ENCODE assay signal across 15 mouse cellular contexts in the genomic region with DNA sequence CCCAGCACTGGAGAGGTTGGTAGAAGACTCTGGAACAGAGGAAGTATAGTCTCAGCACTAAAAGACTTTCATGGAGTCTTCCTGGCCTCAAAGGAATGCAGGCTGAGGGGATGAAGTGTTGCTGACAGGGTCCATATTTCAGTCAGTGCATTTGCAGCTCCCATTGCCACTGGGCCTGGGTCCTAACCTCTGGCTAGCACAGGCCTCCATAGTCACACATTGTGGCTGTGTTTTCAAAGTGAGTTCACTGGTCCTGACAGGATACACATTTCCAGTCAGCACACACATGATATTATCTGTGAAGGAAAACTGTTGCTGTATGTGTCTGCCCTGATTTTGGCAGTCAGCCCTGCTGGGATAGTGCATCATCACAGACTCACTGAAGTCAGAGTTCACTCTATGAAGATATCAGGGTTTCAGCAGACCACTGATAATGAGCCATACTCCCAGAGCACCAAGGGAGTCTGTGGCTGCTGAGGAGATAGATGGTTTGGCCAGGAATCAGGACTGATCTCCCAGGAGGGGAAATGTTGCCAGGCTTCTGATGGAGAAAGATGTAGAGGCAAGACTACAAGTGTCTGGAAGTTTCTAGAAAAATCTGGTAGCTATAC.
DNase-seq lines count a peak whose midpoint lies in the region; ATAC-seq lines count a peak whose summit lies in the region.
"Had no signal": no experiment of that assay in that cellular context is flagged by ENCODE, and none has a peak within 500 bp of the region (broad histone marks: within the 10 kb centered on the region; RNA-seq: fewer than 3 reads in every experiment).

No protein-coding gene starts in this region.

- intact Hi-C loops in left cerebral cortex, postnatal 14 days (cut with DNase I), result no loop called here

- DNase-seq in frontal cortex, postnatal 10 days (ENCODE audit: low spot score in 2 of 2), result no peak
- peak; percentile 72 for DNase-seq in NIH3T3 (ENCODE audit: low read depth)
- DNase-seq in left cerebral cortex, postnatal 14 days (ENCODE audit: low spot score in 2 of 2), result no peak
- no peak for DNase-seq in layer of hippocampus, adult 11-12 months (ENCODE audit: low spot score)
- no peak for DNase-seq in kidney, adult 18-20 months
- DNase-seq: cerebellum, adult 2 months had no signal

- no peaks in the 10 kb centered on the region for H3K36me3 ChIP-seq in heart, embryonic 14.5 days (ENCODE audit: control insufficient read depth, insufficient read depth, low read length)
- H3K36me3 ChIP-seq in lung, embryonic 15.5 days, result no peaks in the 10 kb centered on the region
- H3K36me3 ChIP-seq: embryonic facial prominence, embryonic 15.5 days; hindbrain, embryonic 13.5 days; liver, embryonic 12.5 days; midbrain, embryonic 12.5 days had no signal

- H3K4me2 ChIP-seq in heart, embryonic 14.5 days (ENCODE audit: low read length), result no peak overlapping the region
- no peak overlapping the region for H3K4me2 ChIP-seq in lung, embryonic 15.5 days
- H3K4me2 ChIP-seq: embryonic facial prominence, embryonic 15.5 days; hindbrain, embryonic 13.5 days; liver, embryonic 12.5 days; midbrain, embryonic 12.5 days had no signal

- H3K9ac ChIP-seq in heart, embryonic 14.5 days (ENCODE audit: low read length), result no peak overlapping the region
- H3K9ac ChIP-seq in lung, embryonic 15.5 days, result no peak overlapping the region
- H3K9ac ChIP-seq: embryonic facial prominence, embryonic 15.5 days; hindbrain, embryonic 13.5 days; liver, embryonic 12.5 days; midbrain, embryonic 12.5 days had no signal

- H3K4me3 ChIP-seq in heart, embryonic 14.5 days (ENCODE audit: control insufficient read depth in 1 of 2, insufficient read depth in 1 of 2, low read depth in 1 of 2, low read length in 2 of 2), result no peak overlapping the region
- no peak overlapping the region for H3K4me3 ChIP-seq in lung, embryonic 15.5 days
- H3K4me3 ChIP-seq: embryonic facial prominence, embryonic 15.5 days; hindbrain, embryonic 13.5 days; left cerebral cortex, adult 2 months; liver, embryonic 12.5 days; midbrain, embryonic 12.5 days had no signal

- H3K4me1 ChIP-seq in heart, embryonic 14.5 days (ENCODE audit: control insufficient read depth in 2 of 2, insufficient read depth in 2 of 2, low read length in 2 of 2), result peaks cover 4 to 11% of the 10 kb centered on the region in 2 experiments; a peak in 3 of 4 replicates
- peaks cover 10% of the 10 kb centered on the region; the same call in 1 of the 2 replicates for H3K4me1 ChIP-seq in lung, embryonic 15.5 days
- H3K4me1 ChIP-seq: embryonic facial prominence, embryonic 15.5 days; hindbrain, embryonic 13.5 days; liver, embryonic 12.5 days; midbrain, embryonic 12.5 days had no signal

- no peaks in the 10 kb centered on the region for H3K9me3 ChIP-seq in heart, embryonic 14.5 days (ENCODE audit: control insufficient read depth, low read length)
- no peaks in the 10 kb centered on the region for H3K9me3 ChIP-seq in lung, embryonic 15.5 days
- H3K9me3 ChIP-seq: embryonic facial prominence, embryonic 15.5 days; hindbrain, embryonic 13.5 days; liver, embryonic 12.5 days; midbrain, embryonic 12.5 days had no signal

- ATAC-seq in frontal cortex, adult (ENCODE audit: low TSS enrichment), result peak; percentile 52; the same call in 1 of the 2 replicates
- ATAC-seq in heart, embryonic 14.5 days (ENCODE audit: insufficient number of reproducible peaks, insufficient read depth, low FRiP score, low read depth), result peak; percentile 68
- peak; percentile 96 for ATAC-seq in lung, embryonic 15.5 days (ENCODE audit: borderline replicate concordance, extremely low read depth, low FRiP score, low TSS enrichment)
- ATAC-seq: liver, embryonic 12.5 days had no signal

- peak overlapping the region; percentile 32 to 50; a peak in 3 of 4 replicates for H3K27ac ChIP-seq in heart, embryonic 14.5 days (replicated peaks in 1 of 2; ENCODE audit: control insufficient read depth in 1 of 2, insufficient read depth in 1 of 2, low read depth in 2 of 2, low read length in 2 of 2)
- H3K27ac ChIP-seq in lung, embryonic 15.5 days, result no peak overlapping the region
- H3K27ac ChIP-seq: embryonic facial prominence, embryonic 15.5 days; hindbrain, embryonic 13.5 days; kidney, postnatal 0 days; left cerebral cortex, adult 2 months; liver, embryonic 12.5 days; midbrain, embryonic 12.5 days had no signal

- no peaks in the 10 kb centered on the region for H3K27me3 ChIP-seq in heart, embryonic 14.5 days (ENCODE audit: control insufficient read depth, insufficient read depth, low read length)
- peaks cover 20% of the 10 kb centered on the region; the same call in 1 of the 2 replicates for H3K27me3 ChIP-seq in lung, embryonic 15.5 days
- H3K27me3 ChIP-seq: embryonic facial prominence, embryonic 15.5 days; hindbrain, embryonic 13.5 days; liver, embryonic 12.5 days; midbrain, embryonic 12.5 days had no signal
